Mouse (Mus musculus): Measurements from ENCODE around the gene Adam10.

Gene Adam10

GRCm38 (mm10) chr9:70775517-70775916, 96.7 kb downstream of the Adam10 start:
- DNase-seq (ENCODE audit: low spot score in 2 of 2): no peak

- DNase-seq (ENCODE audit: low spot score in 2 of 2): no peak
Observed at GRCm38 (mm10) chr9:70782191-70782590, 103.4 kb downstream of the Adam10 start.

- peak in 1 of 2 experiments; percentile 33 for DNase-seq (ENCODE audit: low spot score in 2 of 2)
Observed at GRCm38 (mm10) chr9:70788705-70789104, 109.9 kb downstream of the Adam10 start.

- no peak for DNase-seq (ENCODE audit: low spot score in 2 of 2)
Observed at GRCm38 (mm10) chr9:70790621-70791020, 111.8 kb downstream of the Adam10 start.

- DNase-seq (ENCODE audit: low spot score in 2 of 2): no peak
Observed at GRCm38 (mm10) chr9:70794643-70795438, 116.0 kb downstream of the Adam10 start.

GRCm38 (mm10) chr9:70795439-70795757, 116.6 kb downstream of the Adam10 start:
- DNase-seq (ENCODE audit: low spot score in 2 of 2): no peak

- DNase-seq (ENCODE audit: low spot score in 2 of 2): no peak
Observed at GRCm38 (mm10) chr9:70800588-70801315, 122.0 kb downstream of the Adam10 start.

GRCm38 (mm10) chr9:70801761-70802160, 123.0 kb downstream of the Adam10 start:
- no peak for DNase-seq (ENCODE audit: low spot score in 2 of 2)

- DNase-seq (ENCODE audit: low spot score in 2 of 2): no peak
Observed at GRCm38 (mm10) chr9:70802816-70803215, 124.0 kb downstream of the Adam10 start.

- DNase-seq (ENCODE audit: low spot score in 2 of 2): no peak
Observed at GRCm38 (mm10) chr9:70806069-70806468, 127.3 kb downstream of the Adam10 start.

- DNase-seq (ENCODE audit: low spot score in 2 of 2): no peak
Observed at GRCm38 (mm10) chr9:70807714-70808113, 128.9 kb downstream of the Adam10 start.

- DNase-seq (ENCODE audit: low spot score in 2 of 2): no peak
Observed at GRCm38 (mm10) chr9:70812551-70812950, 133.8 kb downstream of the Adam10 start.

GRCm38 (mm10) chr9:70816701-70817305, 138.0 kb downstream of the Adam10 start:
- DNase-seq (ENCODE audit: low spot score in 2 of 2): no peak

GRCm38 (mm10) chr9:70817396-70817795, 138.6 kb downstream of the Adam10 start:
- no peak for DNase-seq (ENCODE audit: low spot score in 2 of 2)

- DNase-seq (ENCODE audit: low spot score in 2 of 2): no peak
Observed at GRCm38 (mm10) chr9:70818739-70819138, 139.9 kb downstream of the Adam10 start.

GRCm38 (mm10) chr9:70824103-70824502, 145.3 kb downstream of the Adam10 start:
- DNase-seq (ENCODE audit: low spot score in 2 of 2): no peak

GRCm38 (mm10) chr9:70827911-70828310, 149.1 kb downstream of the Adam10 start:
- DNase-seq (ENCODE audit: low spot score in 2 of 2): no peak

All from frontal cortex, postnatal 10 days (tissue).